Mouse (Mus musculus): ENCODE measurements around the gene Taok1. TPM values are rescaled to one million over a fixed set of nuclear protein-coding genes. Genes with fewer than 3 reads are reported as not detected.
"Not testable (repeated sequence)": the region's sequence is repeated elsewhere in the genome, so short reads cannot be mapped to it uniquely, and the experiment has no call there.

The Taok1 gene
- polyA plus RNA-seq, 1 experiment = 26.6 TPM

- DNase-seq (ENCODE audit: low read depth) = no peak
- TF ChIP-seq POLR2A (IDR thresholded peaks at IDR 0.05; ENCODE audit: borderline replicate concordance, extremely low read depth, insufficient read depth, insufficient read length, poor library complexity, severe bottlenecking) (no peak), CTCF (IDR thresholded peaks at IDR 0.05; ENCODE audit: borderline replicate concordance, extremely low read depth, insufficient read depth, insufficient read length) (no peak)
Observed at GRCm38 (mm10) chr11:77532202-77532846, 75.3 kb downstream of the Taok1 start.

- TF ChIP-seq CTCF (IDR thresholded peaks at IDR 0.05; ENCODE audit: borderline replicate concordance, extremely low read depth, insufficient read depth, insufficient read length) (no peak), POLR2A (IDR thresholded peaks at IDR 0.05; ENCODE audit: borderline replicate concordance, extremely low read depth, insufficient read depth, insufficient read length, poor library complexity, severe bottlenecking) (no peak)
- DNase-seq (ENCODE audit: low read depth) = no peak
Observed at GRCm38 (mm10) chr11:77530862-77531261, 76.8 kb downstream of the Taok1 start.

- no peak for DNase-seq (ENCODE audit: low read depth)
- no peak for TF ChIP-seq POLR2A (IDR thresholded peaks at IDR 0.05; ENCODE audit: borderline replicate concordance, extremely low read depth, insufficient read depth, insufficient read length, poor library complexity, severe bottlenecking)
- TF ChIP-seq CTCF (IDR thresholded peaks at IDR 0.05; ENCODE audit: borderline replicate concordance, extremely low read depth, insufficient read depth, insufficient read length) = no peak
Observed at GRCm38 (mm10) chr11:77529644-77530043, 78.0 kb downstream of the Taok1 start.

- DNase-seq (ENCODE audit: low read depth) = not testable (repeated sequence)
Observed at GRCm38 (mm10) chr11:77528420-77528819, 79.2 kb downstream of the Taok1 start.

- TF ChIP-seq CTCF (IDR thresholded peaks at IDR 0.05; ENCODE audit: borderline replicate concordance, extremely low read depth, insufficient read depth, insufficient read length) = no peak
- TF ChIP-seq POLR2A (IDR thresholded peaks at IDR 0.05; ENCODE audit: borderline replicate concordance, extremely low read depth, insufficient read depth, insufficient read length, poor library complexity, severe bottlenecking) = no peak
Observed at GRCm38 (mm10) chr11:77525804-77526486, 81.7 kb downstream of the Taok1 start.

GRCm38 (mm10) chr11:77520601-77521529, 86.8 kb downstream of the Taok1 start:
- peak; percentile 71 for DNase-seq (ENCODE audit: low read depth)

More at GRCm38 (mm10) chr11:77525804-77526486, 81.7 kb downstream of the Taok1 start:
- no peak for DNase-seq (ENCODE audit: low read depth)

GRCm38 (mm10) chr11:77519043-77519442, 88.6 kb downstream of the Taok1 start, which contains the start of gene Gm10392:
TSS of gene Gm10392 (minus strand) at chr11:77519198.
- TF ChIP-seq CTCF (IDR thresholded peaks at IDR 0.05; ENCODE audit: borderline replicate concordance, extremely low read depth, insufficient read depth, insufficient read length) = no peak
- TF ChIP-seq POLR2A (IDR thresholded peaks at IDR 0.05; ENCODE audit: borderline replicate concordance, extremely low read depth, insufficient read depth, insufficient read length, poor library complexity, severe bottlenecking) = no peak

More at GRCm38 (mm10) chr11:77520601-77521529, 86.8 kb downstream of the Taok1 start:
- TF ChIP-seq CTCF (IDR thresholded peaks at IDR 0.05; ENCODE audit: borderline replicate concordance, extremely low read depth, insufficient read depth, insufficient read length) = no peak
- TF ChIP-seq POLR2A (IDR thresholded peaks at IDR 0.05; ENCODE audit: borderline replicate concordance, extremely low read depth, insufficient read depth, insufficient read length, poor library complexity, severe bottlenecking) = no peak

GRCm38 (mm10) chr11:77518051-77518798, 89.4 kb downstream of the Taok1 start:
- TF ChIP-seq CTCF (IDR thresholded peaks at IDR 0.05; ENCODE audit: borderline replicate concordance, extremely low read depth, insufficient read depth, insufficient read length) (no peak), POLR2A (IDR thresholded peaks at IDR 0.05; ENCODE audit: borderline replicate concordance, extremely low read depth, insufficient read depth, insufficient read length, poor library complexity, severe bottlenecking) (no peak)
- DNase-seq (ENCODE audit: low read depth) = no peak

More at GRCm38 (mm10) chr11:77519043-77519442, 88.6 kb downstream of the Taok1 start, which contains the start of gene Gm10392:
- no peak for DNase-seq (ENCODE audit: low read depth)

- TF ChIP-seq POLR2A (IDR thresholded peaks at IDR 0.05; ENCODE audit: borderline replicate concordance, extremely low read depth, insufficient read depth, insufficient read length, poor library complexity, severe bottlenecking) = no peak
- no peak for TF ChIP-seq CTCF (IDR thresholded peaks at IDR 0.05; ENCODE audit: borderline replicate concordance, extremely low read depth, insufficient read depth, insufficient read length)
- no peak for DNase-seq (ENCODE audit: low read depth)
Observed at GRCm38 (mm10) chr11:77516553-77517425, 90.8 kb downstream of the Taok1 start.

All from brain, embryonic 14.5 days (tissue).